Mouse (Mus musculus) heart, adult 8-10 months (tissue): ENCODE results near the gene A930033H14Rik. TPM values are rescaled to one million over a fixed set of nuclear protein-coding genes. Genes with fewer than 3 reads are reported as not detected.
A peak's percentile ranks its signal among the peaks of the same experiment; 100 is the strongest.

Source experiments
- DNase-seq: peaks from one replicate; pipeline ENCODE4 v3.0.0; 2022; ENCODE audit warnings: low spot score
- total RNA-seq, 4 experiments: library from RNA; stranded (reverse); gene quantifications; 2 replicates each; pipeline ENCODE4 v1.2.4; 2022

Gene A930033H14Rik
- 1 to 10 TPM in 2 of 4 experiments, under 1 TPM in 2; 0.75 to 1.7 (median 1.1) TPM for total RNA-seq

GRCm38 (mm10) chr10:69212542-69213440 is at the start of gene A930033H14Rik:
A930033H14Rik (minus strand) TSS chr10:69213098.
- DNase-seq, result peak; percentile 87

- DNase-seq, result no peak
Measured at GRCm38 (mm10) chr10:69259929-69260328, 47.0 kb upstream of the A930033H14Rik start.

- DNase-seq, result no peak
Measured at GRCm38 (mm10) chr10:69259161-69259560, 46.3 kb upstream of the A930033H14Rik start.

GRCm38 (mm10) chr10:69258588-69258987 is 45.7 kb upstream of the A930033H14Rik start:
- peak; percentile 82 for DNase-seq

GRCm38 (mm10) chr10:69257592-69258133 is 44.8 kb upstream of the A930033H14Rik start:
- DNase-seq, result no peak

- no peak for DNase-seq
Measured at GRCm38 (mm10) chr10:69255594-69255993, 42.7 kb upstream of the A930033H14Rik start.

GRCm38 (mm10) chr10:69254390-69254847 is 41.5 kb upstream of the A930033H14Rik start:
- peak; percentile 83 for DNase-seq

GRCm38 (mm10) chr10:69253686-69254080 is 40.8 kb upstream of the A930033H14Rik start:
- no peak for DNase-seq

GRCm38 (mm10) chr10:69253075-69253685 is 40.3 kb upstream of the A930033H14Rik start:
- no peak for DNase-seq

- DNase-seq, result no peak
Measured at GRCm38 (mm10) chr10:69252112-69253074, 39.5 kb upstream of the A930033H14Rik start.

GRCm38 (mm10) chr10:69251254-69251653 is 38.4 kb upstream of the A930033H14Rik start:
- no peak for DNase-seq

GRCm38 (mm10) chr10:69248261-69249160 is 35.6 kb upstream of the A930033H14Rik start:
- DNase-seq, result no peak

- no peak for DNase-seq
Measured at GRCm38 (mm10) chr10:69247311-69248033, 34.6 kb upstream of the A930033H14Rik start.

GRCm38 (mm10) chr10:69246762-69247161 is 33.9 kb upstream of the A930033H14Rik start:
- DNase-seq, result no peak

GRCm38 (mm10) chr10:69245906-69246668 is 33.2 kb upstream of the A930033H14Rik start:
- no peak for DNase-seq

GRCm38 (mm10) chr10:69245151-69245550 is 32.3 kb upstream of the A930033H14Rik start:
- no peak for DNase-seq

- peak; percentile 70 for DNase-seq
Measured at GRCm38 (mm10) chr10:69240530-69240929, 27.6 kb upstream of the A930033H14Rik start.

- no peak for DNase-seq
Measured at GRCm38 (mm10) chr10:69238311-69238710, 25.4 kb upstream of the A930033H14Rik start.

- DNase-seq, result no peak
Measured at GRCm38 (mm10) chr10:69237781-69238180, 24.9 kb upstream of the A930033H14Rik start.
